Mouse (Mus musculus) E14TG2a.4 (cell line): ENCODE measurements at regions not wholly inside any gene's neighbourhood (a gene's known extent, or its start where the extent isn't known, plus 50 kb on each side); places are given as distances from the start of the nearest gene placed in this dataset.

Source experiments
- CTCF ChIP-seq: conservative IDR thresholded peaks from 2 replicates; pipeline ENCODE4 v1.5.1; 2014; ENCODE audit warnings: low read length
- NANOG ChIP-seq: IDR thresholded peaks from 2 replicates; pipeline ENCODE4 v1.6.1; 2014; ENCODE audit warnings: borderline replicate concordance, low read length, mixed read lengths
- POU5F1 ChIP-seq: IDR thresholded peaks from 2 replicates; pipeline ENCODE4 v1.6.1; 2014; ENCODE audit warnings: low read length, borderline replicate concordance

DNA sequence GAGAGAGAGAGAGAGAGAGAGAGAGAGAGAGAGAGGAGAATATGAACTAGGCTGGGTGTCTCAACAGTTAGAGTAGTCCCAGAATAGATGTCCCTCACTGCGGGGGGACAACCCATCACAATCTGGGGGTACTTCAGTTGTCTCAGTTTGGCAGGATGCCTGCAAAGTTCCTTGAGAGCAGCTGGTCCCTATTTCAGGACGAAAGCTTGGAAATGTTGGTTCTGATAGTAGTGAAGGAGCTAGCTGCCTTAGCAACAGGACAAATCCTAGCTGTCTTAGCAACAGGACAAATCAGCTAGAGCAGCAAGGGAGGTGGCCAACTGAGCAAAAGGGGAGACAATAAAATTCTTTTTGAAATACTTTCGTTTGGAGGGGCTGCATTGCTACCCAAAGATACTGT lies 139.9 kb upstream of the Frg1 start:
- TF ChIP-seq CTCF (no peak), POU5F1 (no peak), NANOG (no peak)
